Mouse (Mus musculus) C2C12 (cell line): ENCODE measurements at regions not wholly inside any gene's neighbourhood (a gene's known extent, or its start where the extent isn't known, plus 50 kb on each side); places are given as distances from the start of the nearest gene placed in this dataset.

Experiments
- H3K27me3 ChIP-seq: one replicate; pipeline ENCODE4 v1.6.1; 2011; ENCODE audit not compliant: control insufficient read depth, insufficient read depth, insufficient read length
- H3K36me3 ChIP-seq: one replicate; pipeline ENCODE4 v1.6.1; 2011; ENCODE audit not compliant: control insufficient read depth, insufficient read depth
- H3K4me3 ChIP-seq: one replicate; pipeline ENCODE4 v1.5.1; 2011; ENCODE audit warnings: mild to moderate bottlenecking, control low read depth; ENCODE audit not compliant: poor library complexity, insufficient read depth, severe bottlenecking
- H3K79me2 ChIP-seq: one replicate; pipeline ENCODE4 v1.6.1; 2011; ENCODE audit not compliant: control insufficient read depth, insufficient read depth
- H3K79me3 ChIP-seq: one replicate; pipeline ENCODE4 v1.6.1; 2011; ENCODE audit warnings: low read depth, control low read depth
- H3ac ChIP-seq: one replicate; pipeline ENCODE3; 2011; ENCODE audit warnings: low read depth; ENCODE audit not compliant: control insufficient read depth, insufficient read length
- CEBPB ChIP-seq: IDR thresholded peaks from one replicate; pipeline ENCODE4 v1.6.1; 2011; ENCODE audit warnings: low read depth, mild to moderate bottlenecking, control low read depth, moderate library complexity
- CTCF ChIP-seq: IDR thresholded peaks from one replicate; pipeline ENCODE4 v1.5.1; 2011; ENCODE audit not compliant: control insufficient read depth, insufficient read depth, insufficient read length
- FOSL1 ChIP-seq: IDR thresholded peaks from one replicate; pipeline ENCODE4 v1.8.0; 2011; ENCODE audit warnings: mild to moderate bottlenecking, low read length; ENCODE audit not compliant: poor library complexity, insufficient read depth, severe bottlenecking
- MAX ChIP-seq: IDR thresholded peaks from one replicate; pipeline ENCODE4 v1.6.1; 2011; ENCODE audit warnings: mild to moderate bottlenecking, control low read depth
- MYOD1 ChIP-seq: IDR thresholded peaks from one replicate; pipeline ENCODE4 v1.6.1; 2011; ENCODE audit warnings: low read depth; ENCODE audit not compliant: control insufficient read depth, insufficient read length
- MYOG ChIP-seq: IDR thresholded peaks from one replicate; pipeline ENCODE4 v1.6.1; 2011; ENCODE audit not compliant: control insufficient read depth, insufficient read length; ENCODE audit errors: extremely low read depth
- USF1 ChIP-seq: IDR thresholded peaks from one replicate; pipeline ENCODE4 v1.6.1; 2011; ENCODE audit warnings: low read depth, mild to moderate bottlenecking, control low read depth, moderate library complexity

DNA sequence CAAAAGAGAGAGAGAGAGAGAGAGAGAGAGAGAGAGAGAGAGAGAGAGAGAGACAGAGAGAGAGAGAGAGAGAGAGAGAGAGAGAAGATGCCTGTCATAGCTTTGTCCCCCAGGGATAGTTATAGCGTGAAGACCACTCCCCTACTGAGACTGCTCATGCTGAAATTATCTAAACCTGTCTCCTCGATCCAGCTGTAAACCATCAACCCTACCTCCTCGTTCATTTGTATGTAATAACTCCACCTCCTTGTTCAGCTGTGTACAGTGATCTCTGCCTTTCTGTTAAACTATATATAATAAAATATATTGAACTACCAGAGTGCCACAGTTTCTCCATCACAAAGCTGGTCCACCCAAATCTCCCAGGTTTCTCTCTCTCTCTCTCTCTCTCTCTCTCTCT is 53.2 kb upstream of the Cd180 start:
- TF ChIP-seq MAX, result no peak
- no peak for TF ChIP-seq FOSL1
- no peak for TF ChIP-seq MYOD1
- TF ChIP-seq CTCF, result no peak
- TF ChIP-seq MYOG, result no peak
- TF ChIP-seq USF1, result no peak
- no peak for TF ChIP-seq CEBPB
- H3K36me3 ChIP-seq, result no peaks in the 10 kb centered on the region
- H3K79me2 ChIP-seq, result no peaks in the 10 kb centered on the region
- H3K4me3 ChIP-seq, result no peak overlapping the region
- H3K27me3 ChIP-seq, result no peaks in the 10 kb centered on the region
- H3ac ChIP-seq, result no peak overlapping the region
- no peaks in the 10 kb centered on the region for H3K79me3 ChIP-seq
